Mouse (Mus musculus) kidney, adult 2 months (tissue): ENCODE data around the gene Rpl9-ps6. TPM values are rescaled to one million over a fixed set of nuclear protein-coding genes. Genes with fewer than 3 reads are reported as not detected.
A peak's percentile ranks its signal among the peaks of the same experiment; 100 is the strongest.

Experiments used
- DNase-seq: peaks from one replicate; pipeline ENCODE4 v3.0.0; 2021
- H3K27ac ChIP-seq: fragments of 200-500 bp; 2 replicates; pipeline ENCODE4 v1.5.1; 2012; ENCODE audit warnings: low read depth, low read length, control low read depth, inconsistent platforms; ENCODE audit not compliant: insufficient read depth
- H3K27me3 ChIP-seq: fragments of 200-500 bp; replicated peaks from 2 replicates; pipeline ENCODE4 v1.6.1; 2012; ENCODE audit warnings: mild to moderate bottlenecking, moderate library complexity, low read length, inconsistent platforms; ENCODE audit not compliant: control insufficient read depth, insufficient read depth
- H3K36me3 ChIP-seq: fragments of 200-500 bp; 2 replicates; pipeline ENCODE4 v1.6.1; 2012; ENCODE audit warnings: mild to moderate bottlenecking, moderate library complexity, low read length, inconsistent platforms; ENCODE audit not compliant: control insufficient read depth, insufficient read depth
- H3K4me1 ChIP-seq: fragments of 200-500 bp; 2 replicates; pipeline ENCODE4 v1.6.1; 2011; ENCODE audit warnings: low read length; ENCODE audit not compliant: control insufficient read depth, insufficient read depth
- H3K4me3 ChIP-seq: fragments of 200-500 bp; 2 replicates; pipeline ENCODE4 v1.5.1; 2011; ENCODE audit warnings: mild to moderate bottlenecking, low read depth, low read length, control low read depth; ENCODE audit not compliant: insufficient read depth
- CTCF ChIP-seq: fragments of 200-500 bp; conservative IDR thresholded peaks from 2 replicates; pipeline ENCODE4 v1.5.1; 2011; ENCODE audit warnings: low read depth, mild to moderate bottlenecking, control low read depth, low read length, moderate library complexity, mixed read lengths; ENCODE audit not compliant: insufficient read depth, insufficient read length
- POLR2A ChIP-seq: fragments of 200-500 bp; IDR thresholded peaks from one replicate; pipeline ENCODE4 v1.6.1; 2011; ENCODE audit warnings: low read depth, low read length, control low read depth
- WGBS: fragments of 180-500 bp; shearing (Covaris S2); methylation state at CpG from one replicate; pipeline ENCODE4 v1.1.7; 2018; 5-methylcytosine and 5-hydroxymethylcytosine counted together
- polyA plus RNA-seq: library from polyadenylated mRNA; depleted of rRNA; stranded (reverse); fragments of >200 nt; gene quantifications from 2 replicates; pipeline ENCODE4 v1.2.3, GENCODE M21; 2012

Rpl9-ps6 gene
- polyA plus RNA-seq, 1 experiment: 9.4 TPM

DNA sequence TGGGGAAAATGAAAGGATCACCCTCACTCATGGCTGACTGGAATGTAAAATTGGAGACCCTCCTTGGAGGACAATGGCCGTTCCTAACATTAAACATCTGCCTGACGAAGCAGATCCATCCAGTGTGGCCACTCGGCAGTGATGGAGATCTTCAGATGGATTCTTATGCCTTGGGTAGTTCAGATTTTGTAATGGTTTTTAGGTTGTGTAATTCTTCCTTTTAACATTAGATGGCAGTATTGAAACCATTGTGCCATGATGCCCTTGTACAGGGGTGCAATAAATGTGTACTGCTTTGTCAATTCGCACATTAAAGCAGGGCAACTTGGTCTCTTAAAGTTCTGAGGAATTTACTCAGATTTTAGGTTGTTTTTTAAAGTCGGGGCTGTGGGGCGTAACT lies 35.0 kb upstream of the Rpl9-ps6 start:
- H3K4me1 ChIP-seq: peaks cover 16% of the 10 kb centered on the region
- no peak for DNase-seq
- WGBS: 58% methylated on average over 6 of the region's 6 CpGs
- no peak overlapping the region for H3K4me3 ChIP-seq
- no peak overlapping the region for H3K27ac ChIP-seq
- no peaks in the 10 kb centered on the region for H3K27me3 ChIP-seq
- TF ChIP-seq POLR2A (no peak), CTCF (no peak)
- H3K36me3 ChIP-seq: 0 out of 2 replicates have a peak, but pooled peaks cover 2% of the 10 kb centered on the region

DNA sequence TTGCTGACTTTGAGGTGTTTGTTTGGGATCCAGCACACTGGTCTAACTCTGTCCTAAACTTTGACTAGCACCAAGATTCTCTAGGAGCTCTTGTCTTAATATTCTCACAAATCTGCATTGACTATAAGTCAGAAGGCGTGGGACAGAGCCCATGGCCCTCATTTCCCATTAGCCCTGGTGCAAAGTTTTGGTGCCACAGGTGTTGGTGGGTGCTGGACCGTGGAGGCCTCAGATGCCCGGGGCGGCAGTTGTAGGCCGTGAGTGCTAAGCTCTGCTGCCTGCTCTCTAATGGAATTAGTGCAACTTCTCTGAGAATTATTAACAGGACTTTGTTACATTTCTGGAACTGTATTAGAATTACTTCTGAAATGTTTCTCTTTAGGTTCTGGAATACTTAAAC lies 31.6 kb upstream of the Rpl9-ps6 start:
- Histone ChIP-seq H3K4me3 (no peak overlapping the region), H3K27ac (peak overlapping the region; percentile 89), H3K4me1 (peaks cover 24% of the 10 kb centered on the region; the same call in 1 of the 2 replicates), H3K27me3 (no peaks in the 10 kb centered on the region), H3K36me3 (0 out of 2 replicates have a peak, but pooled peaks cover 2% of the 10 kb centered on the region)
- 40% methylated on average over 5 of the region's 5 CpGs for WGBS
- TF ChIP-seq CTCF: no peak
- no peak for TF ChIP-seq POLR2A
- peak; percentile 89 for DNase-seq

GRCm38 (mm10) chr19:32497411-32497810 lies 31.0 kb upstream of the Rpl9-ps6 start:
- TF ChIP-seq POLR2A: no peak
- no peak for TF ChIP-seq CTCF
- H3K36me3 ChIP-seq: 0 out of 2 replicates have a peak, but pooled peaks cover 2% of the 10 kb centered on the region
- peak; percentile 30 for DNase-seq
- peaks cover 24% of the 10 kb centered on the region; the same call in 1 of the 2 replicates for H3K4me1 ChIP-seq
- 61% methylated on average over 6 of the region's 6 CpGs for WGBS
- H3K4me3 ChIP-seq: no peak overlapping the region
- H3K27ac ChIP-seq: peak overlapping the region; percentile 51; the same call in 1 of the 2 replicates
- H3K27me3 ChIP-seq: no peaks in the 10 kb centered on the region

- Histone ChIP-seq H3K27ac (peak overlapping the region; percentile 36), H3K36me3 (no peaks in the 10 kb centered on the region), H3K4me3 (no peak overlapping the region), H3K4me1 (peaks cover 24% of the 10 kb centered on the region; the same call in 1 of the 2 replicates), H3K27me3 (no peaks in the 10 kb centered on the region)
- TF ChIP-seq POLR2A (no peak), CTCF (no peak)
- no peak for DNase-seq
- WGBS: 73% methylated on average over 11 of the region's 11 CpGs
Observed at GRCm38 (mm10) chr19:32495034-32495433, 28.7 kb upstream of the Rpl9-ps6 start.

DNA sequence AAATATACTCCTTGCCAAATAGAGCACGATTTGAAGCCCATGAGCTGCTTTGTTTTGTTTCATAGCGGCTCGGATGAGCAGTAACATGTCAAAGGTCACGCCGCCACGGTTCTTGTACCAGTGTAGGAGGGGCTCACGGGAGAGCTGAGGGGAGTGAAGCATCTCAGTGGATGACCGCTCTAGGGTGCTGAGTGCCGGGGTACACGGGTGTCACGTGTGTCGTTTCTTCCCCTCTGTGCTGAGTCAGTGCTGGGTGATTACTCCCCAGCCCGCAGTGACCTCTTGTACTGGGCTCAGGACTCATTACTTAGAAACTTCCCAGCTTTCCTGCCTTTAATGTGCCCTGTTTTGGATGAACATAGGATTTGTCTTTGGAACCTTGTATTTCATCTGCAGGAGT lies 28.2 kb upstream of the Rpl9-ps6 start:
- H3K4me1 ChIP-seq: peaks cover 24% of the 10 kb centered on the region; the same call in 1 of the 2 replicates
- H3K27me3 ChIP-seq: no peaks in the 10 kb centered on the region
- 56% methylated on average over 13 of the region's 13 CpGs for WGBS
- peak overlapping the region; percentile 36 for H3K27ac ChIP-seq
- DNase-seq: peak; percentile 80
- no peak for TF ChIP-seq CTCF
- TF ChIP-seq POLR2A: no peak
- H3K4me3 ChIP-seq: no peak overlapping the region
- H3K36me3 ChIP-seq: no peaks in the 10 kb centered on the region

GRCm38 (mm10) chr19:32493471-32493870 lies 27.1 kb upstream of the Rpl9-ps6 start:
- Histone ChIP-seq H3K4me1 (peaks cover 22% of the 10 kb centered on the region; the same call in 1 of the 2 replicates), H3K27me3 (no peaks in the 10 kb centered on the region), H3K27ac (no peak overlapping the region), H3K36me3 (no peaks in the 10 kb centered on the region), H3K4me3 (no peak overlapping the region)
- TF ChIP-seq CTCF: no peak
- no peak for TF ChIP-seq POLR2A
- DNase-seq: no peak
- 71% methylated on average over 8 of the region's 8 CpGs for WGBS

GRCm38 (mm10) chr19:32492981-32493380 lies 26.6 kb upstream of the Rpl9-ps6 start:
- Histone ChIP-seq H3K27me3 (no peaks in the 10 kb centered on the region), H3K36me3 (no peaks in the 10 kb centered on the region), H3K4me1 (peaks cover 21% of the 10 kb centered on the region; the same call in 1 of the 2 replicates), H3K27ac (no peak overlapping the region), H3K4me3 (no peak overlapping the region)
- DNase-seq: no peak
- 94% methylated on average over 5 of the region's 5 CpGs for WGBS
- no peak for TF ChIP-seq POLR2A
